Mouse (Mus musculus) ES-Bruce4 (cell line): ENCODE measurements around the gene Nf1.

Experiments
- CTCF ChIP-seq: IDR thresholded peaks from one replicate; pipeline ENCODE4 v1.8.1; 2011; ENCODE audit warnings: low read depth, low read length
- EP300 ChIP-seq: IDR thresholded peaks from 2 replicates; pipeline ENCODE4 v1.6.1; 2011; ENCODE audit warnings: low read depth, low read length; ENCODE audit not compliant: insufficient read depth
- POLR2A ChIP-seq: IDR thresholded peaks from one replicate; pipeline ENCODE4 v1.8.1; 2011; ENCODE audit warnings: low read length; ENCODE audit not compliant: insufficient read depth

DNA sequence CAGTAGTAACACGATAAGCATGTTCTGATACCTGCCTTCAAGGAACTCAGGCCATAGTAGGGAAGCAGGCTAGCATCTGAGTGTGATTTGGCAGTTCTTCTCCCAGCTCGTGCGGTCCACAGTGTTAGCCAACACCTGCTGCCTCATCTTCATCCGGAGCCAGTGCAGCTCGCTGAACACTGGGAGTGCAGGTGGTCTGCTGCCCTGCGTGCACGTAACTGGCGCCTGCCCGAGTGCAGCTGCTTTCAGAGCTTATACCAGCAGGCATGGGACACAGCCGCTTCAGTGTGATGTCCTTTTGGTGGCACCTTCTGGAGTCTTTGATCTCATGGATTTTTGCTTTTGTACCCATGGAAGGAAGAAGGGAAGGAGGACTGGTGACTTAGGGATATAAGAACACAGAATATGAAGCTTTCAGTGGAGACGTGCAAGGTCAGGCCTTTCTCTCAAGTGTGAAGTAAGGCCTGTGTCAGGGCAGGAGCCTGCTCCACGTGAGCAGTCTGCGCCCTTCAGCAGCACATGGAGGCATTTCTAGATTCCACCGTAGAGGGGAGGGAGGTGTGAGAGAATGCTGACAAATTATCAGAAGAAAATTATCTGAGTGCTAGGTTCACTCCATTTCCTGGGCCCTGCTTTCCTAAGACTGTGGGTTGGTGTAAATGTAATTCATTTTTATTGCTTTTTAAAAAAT lies 236.0 kb downstream of the Nf1 start:
- TF ChIP-seq CTCF, result no peak
- TF ChIP-seq POLR2A, result no peak
- no peak for TF ChIP-seq EP300
